Mouse (Mus musculus): ENCODE data around the gene Snrnp27. TPM values are rescaled to one million over a fixed set of nuclear protein-coding genes. Genes with fewer than 3 reads are reported as not detected.

The Snrnp27 gene
- polyA plus RNA-seq, 1 experiment from 2014 or later: 82.0 TPM

GRCm38 (mm10) chr6:86686971-86687370 lies 2.6 kb upstream of the Snrnp27 start:
- 65% methylated on average over 1 of the region's 1 CpGs for WGBS (ENCODE audit: insufficient replicate concordance)
- H3K4me2 ChIP-seq: no peak overlapping the region
- H3K27ac ChIP-seq: no peak overlapping the region
- ATAC-seq: no peak
- H3K4me3 ChIP-seq: no peak overlapping the region
- H3K27me3 ChIP-seq (replicated peaks): no peaks in the 10 kb centered on the region
- no peak overlapping the region for H3K9ac ChIP-seq
- no peaks in the 10 kb centered on the region for H3K9me3 ChIP-seq (replicated peaks)
- peaks cover 31% of the 10 kb centered on the region for H3K4me1 ChIP-seq
- H3K36me3 ChIP-seq: peaks cover 17% of the 10 kb centered on the region

GRCm38 (mm10) chr6:86684655-86685011 lies 311 bp upstream of the Snrnp27 start:
- Histone ChIP-seq H3K9ac (peak overlapping the region; percentile 88), H3K4me1 (peaks cover 25% of the 10 kb centered on the region), H3K27me3 (replicated peaks) (no peaks in the 10 kb centered on the region), H3K9me3 (replicated peaks) (no peaks in the 10 kb centered on the region), H3K27ac (peak overlapping the region; percentile 89), H3K36me3 (peaks cover 33% of the 10 kb centered on the region), H3K4me2 (peak overlapping the region; percentile 73), H3K4me3 (peak overlapping the region; percentile 89)
- no peak for ATAC-seq
- WGBS (ENCODE audit: insufficient replicate concordance): 36% methylated on average over 12 of the region's 12 CpGs

- no peak overlapping the region for H3K4me3 ChIP-seq
- no peak overlapping the region for H3K4me2 ChIP-seq
- no peak overlapping the region for H3K9ac ChIP-seq
- peaks cover 66% of the 10 kb centered on the region for H3K36me3 ChIP-seq
- ATAC-seq: no peak
- peaks cover 18% of the 10 kb centered on the region for H3K4me1 ChIP-seq
- 74% methylated on average over 3 of the region's 3 CpGs for WGBS (ENCODE audit: insufficient replicate concordance)
- H3K9me3 ChIP-seq (replicated peaks): no peaks in the 10 kb centered on the region
- no peaks in the 10 kb centered on the region for H3K27me3 ChIP-seq (replicated peaks)
- no peak overlapping the region for H3K27ac ChIP-seq
Observed at GRCm38 (mm10) chr6:86681289-86681688, 3.0 kb downstream of the Snrnp27 start.

GRCm38 (mm10) chr6:86678341-86678740 lies 6.0 kb downstream of the Snrnp27 start:
- H3K9ac ChIP-seq: no peak overlapping the region
- no peak for ATAC-seq
- H3K27ac ChIP-seq: no peak overlapping the region
- 88% methylated on average over 6 of the region's 6 CpGs for WGBS (ENCODE audit: insufficient replicate concordance)
- H3K4me3 ChIP-seq: no peak overlapping the region
- peaks cover 95% of the 10 kb centered on the region for H3K36me3 ChIP-seq
- no peak overlapping the region for H3K4me2 ChIP-seq
- H3K9me3 ChIP-seq (replicated peaks): no peaks in the 10 kb centered on the region
- H3K27me3 ChIP-seq (replicated peaks): no peaks in the 10 kb centered on the region
- H3K4me1 ChIP-seq: peaks cover 8% of the 10 kb centered on the region

GRCm38 (mm10) chr6:86670873-86671272 lies 13.4 kb downstream of the Snrnp27 start:
- no peak for ATAC-seq
- Histone ChIP-seq H3K4me3 (no peak overlapping the region), H3K36me3 (peaks cover 66% of the 10 kb centered on the region), H3K4me2 (no peak overlapping the region), H3K27ac (0 out of 2 replicates have a peak overlapping the region, but pooled peaks have one; percentile 28), H3K9ac (no peak overlapping the region), H3K9me3 (replicated peaks) (no peaks in the 10 kb centered on the region), H3K27me3 (replicated peaks) (no peaks in the 10 kb centered on the region), H3K4me1 (peaks cover 38% of the 10 kb centered on the region)
- WGBS (ENCODE audit: insufficient replicate concordance): 9% methylated on average over 2 of the region's 2 CpGs

- H3K36me3 ChIP-seq: peaks cover 64% of the 10 kb centered on the region
Observed at GRCm38 (mm10) chr6:86669240-86669727, 15.0 kb downstream of the Snrnp27 start.

GRCm38 (mm10) chr6:86668580-86669239 lies 15.6 kb downstream of the Snrnp27 start, which contains the start of gene Mxd1:
Gene Mxd1 (minus strand): TSS chr6:86669161.
- no peaks in the 10 kb centered on the region for H3K9me3 ChIP-seq (replicated peaks)
- H3K4me2 ChIP-seq: peak within 1 kb of the TSS; percentile 79
- peaks cover 64% of the 10 kb centered on the region for H3K36me3 ChIP-seq
- no peaks in the 10 kb centered on the region for H3K27me3 ChIP-seq (replicated peaks)
- H3K4me3 ChIP-seq: peak within 1 kb of the TSS; percentile 99
- peaks cover 56% of the 10 kb centered on the region for H3K4me1 ChIP-seq
- H3K9ac ChIP-seq: peak within 1 kb of the TSS; percentile 97
- H3K27ac ChIP-seq: peak within 1 kb of the TSS; percentile 91
- ATAC-seq: peak; percentile 1; the same call in 1 of the 2 replicates
- WGBS (ENCODE audit: insufficient replicate concordance): under 1% methylated on average over 64 of the region's 76 CpGs

More at GRCm38 (mm10) chr6:86669240-86669727, 15.0 kb downstream of the Snrnp27 start:
- ATAC-seq: peak; percentile 99
- WGBS (ENCODE audit: insufficient replicate concordance): 1% methylated on average over 37 of the region's 37 CpGs
- Histone ChIP-seq H3K27me3 (replicated peaks) (no peaks in the 10 kb centered on the region), H3K4me1 (peaks cover 53% of the 10 kb centered on the region), H3K9ac (peak overlapping the region; percentile 97), H3K9me3 (replicated peaks) (no peaks in the 10 kb centered on the region), H3K4me2 (peak overlapping the region; percentile 79), H3K27ac (peak overlapping the region; percentile 81), H3K4me3 (peak overlapping the region; percentile 99)

- Histone ChIP-seq H3K27ac (peak overlapping the region; percentile 91), H3K4me3 (peak overlapping the region; percentile 99), H3K36me3 (peaks cover 64% of the 10 kb centered on the region), H3K4me2 (peak overlapping the region; percentile 79), H3K9ac (peak overlapping the region; percentile 97), H3K27me3 (replicated peaks) (no peaks in the 10 kb centered on the region), H3K9me3 (replicated peaks) (no peaks in the 10 kb centered on the region), H3K4me1 (peaks cover 56% of the 10 kb centered on the region)
- WGBS (ENCODE audit: insufficient replicate concordance): 88% methylated on average over 10 of the region's 10 CpGs
- ATAC-seq: no peak
Observed at GRCm38 (mm10) chr6:86667061-86667460, 17.3 kb downstream of the Snrnp27 start.

GRCm38 (mm10) chr6:86665560-86666307 lies 18.6 kb downstream of the Snrnp27 start:
- Histone ChIP-seq H3K9ac (peak overlapping the region; percentile 97), H3K27ac (peak overlapping the region; percentile 91), H3K4me3 (peak overlapping the region; percentile 99), H3K4me2 (peak overlapping the region; percentile 79), H3K27me3 (replicated peaks) (no peaks in the 10 kb centered on the region), H3K9me3 (replicated peaks) (no peaks in the 10 kb centered on the region), H3K4me1 (peaks cover 68% of the 10 kb centered on the region), H3K36me3 (peaks cover 69% of the 10 kb centered on the region)
- 57% methylated on average over 17 of the region's 17 CpGs for whole genome bisulfite sequencing (ENCODE audit: insufficient replicate concordance)
- ATAC-seq: no peak

GRCm38 (mm10) chr6:86665076-86665475 lies 19.2 kb downstream of the Snrnp27 start:
- 76% methylated on average over 5 of the region's 5 CpGs for WGBS (ENCODE audit: insufficient replicate concordance)
- no peak overlapping the region for H3K9ac ChIP-seq
- no peak for ATAC-seq
- H3K27ac ChIP-seq: peak overlapping the region; percentile 28; the same call in 1 of the 2 replicates
- peaks cover 72% of the 10 kb centered on the region for H3K36me3 ChIP-seq
- H3K4me3 ChIP-seq: no peak overlapping the region
- H3K9me3 ChIP-seq (replicated peaks): no peaks in the 10 kb centered on the region
- peaks cover 69% of the 10 kb centered on the region for H3K4me1 ChIP-seq
- no peaks in the 10 kb centered on the region for H3K27me3 ChIP-seq (replicated peaks)
- peak overlapping the region; percentile 79; the same call in 1 of the 2 replicates for H3K4me2 ChIP-seq

GRCm38 (mm10) chr6:86660161-86660877 lies 24.0 kb downstream of the Snrnp27 start:
- 0 out of 2 replicates have a peak overlapping the region, but pooled peaks have one; percentile 1 for H3K4me3 ChIP-seq
- peak overlapping the region; percentile 92 for H3K27ac ChIP-seq
- peak overlapping the region; percentile 55 for H3K4me2 ChIP-seq
- H3K36me3 ChIP-seq: peaks cover 90% of the 10 kb centered on the region
- H3K9me3 ChIP-seq (replicated peaks): no peaks in the 10 kb centered on the region
- peak; percentile 91 for ATAC-seq
- WGBS (ENCODE audit: insufficient replicate concordance): 52% methylated on average over 9 of the region's 9 CpGs
- H3K4me1 ChIP-seq: peaks cover 62% of the 10 kb centered on the region
- H3K27me3 ChIP-seq (replicated peaks): no peaks in the 10 kb centered on the region
- H3K9ac ChIP-seq: peak overlapping the region; percentile 56

All from liver, embryonic 12.5 days (tissue).